Mouse (Mus musculus): ENCODE data around the gene Gm14085.
"Not testable (repeated sequence)": the region's sequence is repeated elsewhere in the genome, so short reads cannot be mapped to it uniquely, and the experiment has no call there.

The Gm14085 gene

DNA sequence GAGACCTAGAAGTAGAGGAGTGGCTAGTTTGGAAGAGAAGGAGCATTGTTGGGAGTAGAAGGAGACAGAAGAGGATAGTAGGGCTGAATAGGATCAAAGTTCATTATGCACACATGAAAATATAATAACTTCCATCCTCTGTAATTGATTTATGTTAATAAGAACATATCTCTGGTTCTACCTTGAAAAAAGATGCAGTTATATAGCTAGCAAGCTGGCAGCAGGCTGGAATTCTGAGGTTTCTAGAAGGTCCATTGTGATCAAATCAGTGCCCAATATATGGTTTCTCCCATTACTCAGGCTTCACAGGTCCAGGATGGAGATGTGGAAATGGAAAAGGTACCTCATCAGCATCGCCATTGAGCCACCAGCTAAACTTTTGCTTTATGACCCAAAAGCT is at the start of gene Gm14085:
TSS of gene Gm14085 (plus strand) at position 301 of the 400 bp plus-strand sequence.
- DNase-seq (ENCODE audit: inconsistent age in 2 of 2, low spot score in 1 of 2), result no peak

GRCm38 (mm10) chr2:122438706-122439482 is 45.8 kb upstream of the Gm14085 start:
- not testable (repeated sequence) for DNase-seq (ENCODE audit: inconsistent age in 2 of 2, low spot score in 1 of 2)

DNA sequence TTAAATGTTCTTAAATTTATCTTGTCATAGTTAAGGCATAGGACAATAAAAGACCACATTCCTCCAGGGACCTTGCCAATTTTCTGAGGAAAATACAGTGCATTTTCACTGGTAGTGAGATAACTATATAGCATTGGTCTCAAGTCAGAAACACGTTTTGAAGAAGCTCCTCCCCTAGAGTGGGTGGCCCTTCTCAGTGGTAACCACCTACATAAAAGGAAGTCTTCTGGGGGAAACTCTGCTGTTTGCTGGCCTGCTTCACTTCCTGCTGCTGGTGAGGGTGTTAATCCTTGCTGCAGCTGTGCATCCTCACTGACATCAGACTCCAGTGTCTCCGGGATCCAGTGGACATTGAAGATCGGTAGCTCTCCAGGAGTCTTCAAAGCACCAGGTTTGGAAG is 44.2 kb upstream of the Gm14085 start:
- not testable (repeated sequence) for DNase-seq (ENCODE audit: inconsistent age in 2 of 2, low spot score in 1 of 2)

- DNase-seq (ENCODE audit: inconsistent age in 2 of 2, low spot score in 1 of 2), result no peak
Observed at GRCm38 (mm10) chr2:122441000-122441933, 43.5 kb upstream of the Gm14085 start.

DNA sequence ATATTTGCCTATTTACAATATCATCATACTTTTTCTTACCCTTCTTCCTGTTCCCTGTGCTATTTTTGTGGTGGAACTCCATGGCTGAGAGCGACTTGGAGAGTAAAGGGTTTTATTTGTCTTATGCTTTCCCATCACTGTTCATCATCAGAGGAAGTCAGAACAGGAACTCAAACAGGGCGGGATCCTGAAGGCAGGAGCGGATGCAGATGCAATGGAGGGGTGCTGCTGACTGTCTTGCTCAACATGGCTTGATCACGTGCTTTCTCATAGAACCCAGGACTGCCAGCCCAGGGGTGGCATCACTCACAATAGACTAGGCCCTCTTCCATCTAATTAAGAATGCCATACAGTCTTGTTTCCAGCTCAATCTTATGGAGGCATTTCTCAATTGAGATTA is 34.4 kb upstream of the Gm14085 start:
- no peak for DNase-seq (ENCODE audit: inconsistent age in 2 of 2, low spot score in 1 of 2)

DNA sequence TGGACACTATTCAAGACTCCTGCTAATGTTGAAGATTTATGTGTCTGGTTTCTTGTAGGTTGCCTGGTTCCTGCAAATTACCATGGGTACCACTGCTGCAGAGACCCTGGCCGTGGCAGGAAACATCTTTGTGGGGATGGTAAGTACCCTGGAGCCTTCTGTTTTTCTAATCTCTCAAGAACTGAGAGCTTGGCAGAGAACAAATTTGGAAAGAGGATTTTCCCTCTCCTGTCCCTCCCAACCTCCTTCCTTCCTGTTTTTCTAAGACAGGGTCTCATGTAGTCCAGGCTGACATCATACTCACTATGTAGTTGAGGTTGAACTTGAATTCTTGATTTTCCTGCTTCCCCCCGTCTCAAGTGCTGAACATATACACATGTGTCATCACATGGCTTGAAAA is 32.3 kb upstream of the Gm14085 start:
- DNase-seq (ENCODE audit: inconsistent age in 2 of 2, low spot score in 1 of 2), result no peak

DNA sequence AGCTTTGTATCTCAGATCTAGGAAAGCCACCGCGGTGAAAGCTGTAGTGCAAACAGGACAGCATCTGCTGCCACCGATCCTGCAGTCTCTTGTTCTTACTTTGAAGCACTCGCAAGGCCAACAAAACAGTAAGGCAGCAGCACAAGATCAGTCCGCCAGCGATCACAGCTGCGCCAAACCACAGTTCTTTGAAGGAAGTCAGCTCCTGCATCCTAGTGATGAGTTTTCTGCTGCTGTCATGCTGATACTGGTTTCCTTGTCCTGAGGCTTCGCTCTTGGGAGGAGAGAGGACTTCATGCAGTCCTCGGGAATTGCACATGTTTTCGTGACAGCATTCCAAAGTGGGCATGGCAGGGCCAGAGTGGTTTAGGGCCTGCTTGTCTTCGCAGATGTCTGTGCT is 17.8 kb upstream of the Gm14085 start:
- peak in 1 of 2 experiments; percentile 3 for DNase-seq (ENCODE audit: inconsistent age in 2 of 2, low spot score in 1 of 2)

- DNase-seq (ENCODE audit: inconsistent age in 2 of 2, low spot score in 1 of 2), result peak; percentile 95 to 97
Observed at GRCm38 (mm10) chr2:122467351-122468013, 17.3 kb upstream of the Gm14085 start.

- no peak for DNase-seq (ENCODE audit: inconsistent age in 2 of 2, low spot score in 1 of 2)
Observed at GRCm38 (mm10) chr2:122469221-122469620, 15.5 kb upstream of the Gm14085 start.

DNA sequence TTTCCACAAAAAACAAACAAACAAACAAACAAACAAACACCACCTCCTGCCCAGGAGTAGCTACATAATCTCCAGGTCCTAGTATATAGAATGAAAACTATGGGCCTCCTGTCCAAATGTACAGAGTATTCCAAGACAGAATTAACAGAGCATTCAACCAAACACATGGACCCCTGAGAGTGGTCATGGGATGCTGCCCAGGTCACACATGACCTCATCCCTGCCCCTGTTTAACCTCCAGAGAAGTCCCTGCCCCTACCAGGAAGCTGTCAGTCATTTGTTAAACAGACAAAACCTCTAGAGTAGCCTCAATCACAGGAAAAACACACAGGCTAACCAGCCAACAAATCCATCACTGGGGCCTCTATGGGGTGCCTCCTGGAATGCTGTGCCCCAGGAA is 8.2 kb upstream of the Gm14085 start:
- no peak for DNase-seq (ENCODE audit: inconsistent age in 2 of 2, low spot score in 1 of 2)

DNA sequence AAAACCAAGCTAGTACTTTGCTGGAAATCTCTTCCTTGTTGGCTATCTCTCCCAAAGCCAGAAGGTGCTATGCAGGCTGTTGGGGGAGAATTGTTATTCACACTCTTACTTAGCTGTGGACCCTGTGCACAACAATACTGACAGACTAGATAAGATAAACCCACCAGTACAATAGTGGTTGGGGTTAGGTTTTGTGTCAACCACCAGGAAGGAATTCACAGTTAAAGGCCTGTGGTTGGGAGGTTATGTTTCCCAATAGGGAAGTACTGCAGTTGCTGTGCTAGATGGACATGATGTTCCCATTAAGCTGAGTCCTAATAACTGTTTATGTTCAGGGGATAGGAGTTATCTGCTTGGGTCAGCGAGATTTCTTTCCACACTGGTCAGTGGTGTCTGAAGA is 954 bp upstream of the Gm14085 start:
- not testable (repeated sequence) for DNase-seq (ENCODE audit: inconsistent age in 2 of 2, low spot score in 1 of 2)

DNA sequence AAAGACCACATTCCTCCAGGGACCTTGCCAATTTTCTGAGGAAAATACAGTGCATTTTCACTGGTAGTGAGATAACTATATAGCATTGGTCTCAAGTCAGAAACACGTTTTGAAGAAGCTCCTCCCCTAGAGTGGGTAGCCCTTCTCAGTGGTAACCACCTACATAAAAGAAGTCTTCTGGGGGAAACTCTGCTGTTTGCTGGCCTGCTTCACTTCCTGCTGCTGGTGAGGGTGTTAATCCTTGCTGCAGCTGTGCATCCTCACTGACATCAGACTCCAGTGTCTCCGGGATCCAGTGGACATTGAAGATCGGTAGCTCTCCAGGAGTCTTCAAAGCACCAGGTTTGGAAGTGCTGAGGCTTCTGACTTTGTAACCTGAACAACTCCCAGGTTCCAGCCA is 913 bp downstream of the Gm14085 start:
- not testable (repeated sequence) for DNase-seq (ENCODE audit: inconsistent age in 2 of 2, low spot score in 1 of 2)

GRCm38 (mm10) chr2:122486122-122486521 is 1.4 kb downstream of the Gm14085 start:
- not testable (repeated sequence) for DNase-seq (ENCODE audit: inconsistent age in 2 of 2, low spot score in 1 of 2)

DNA sequence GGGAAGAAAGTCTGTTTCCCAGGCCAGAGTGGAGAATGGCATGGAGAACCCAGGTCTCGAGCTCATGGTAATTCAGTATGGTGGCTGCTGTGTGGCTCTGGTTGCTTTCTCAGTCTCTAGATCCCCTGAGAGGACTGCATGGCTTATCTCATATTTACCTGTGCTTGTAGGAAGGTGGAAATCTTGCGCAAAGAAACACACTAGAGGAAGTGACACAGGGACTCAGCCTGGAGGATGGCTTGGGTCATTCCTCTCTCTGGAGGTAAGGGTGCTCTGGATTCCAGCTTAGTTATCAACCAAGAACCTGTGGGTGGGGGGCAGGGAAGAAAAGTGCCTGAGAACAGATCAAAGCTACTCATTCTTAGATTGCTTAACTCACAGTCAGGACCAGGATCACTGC is 1.9 kb downstream of the Gm14085 start:
- no peak for DNase-seq (ENCODE audit: inconsistent age in 2 of 2, low spot score in 1 of 2)

DNA sequence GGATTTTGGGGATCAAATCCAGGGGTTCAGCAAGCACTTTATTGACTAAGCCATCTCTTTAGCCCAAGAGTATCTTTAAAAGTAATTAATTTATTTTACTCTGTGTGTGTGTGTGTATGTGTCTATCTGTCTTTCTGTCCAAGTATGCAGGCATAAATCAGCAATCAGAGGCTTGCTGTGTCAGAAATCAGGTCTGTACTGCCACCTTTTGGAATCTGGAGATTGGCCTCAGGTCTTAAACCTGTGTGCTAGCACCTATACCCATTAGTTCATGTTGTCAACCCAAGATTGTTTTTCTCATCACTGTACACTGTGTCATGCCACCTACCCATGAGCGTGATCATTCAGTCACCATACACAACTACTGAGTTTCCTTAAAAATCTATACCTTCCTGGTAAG is 45.0 kb downstream of the Gm14085 start:
- DNase-seq (ENCODE audit: inconsistent age in 2 of 2, low spot score in 1 of 2), result not testable (repeated sequence)

DNA sequence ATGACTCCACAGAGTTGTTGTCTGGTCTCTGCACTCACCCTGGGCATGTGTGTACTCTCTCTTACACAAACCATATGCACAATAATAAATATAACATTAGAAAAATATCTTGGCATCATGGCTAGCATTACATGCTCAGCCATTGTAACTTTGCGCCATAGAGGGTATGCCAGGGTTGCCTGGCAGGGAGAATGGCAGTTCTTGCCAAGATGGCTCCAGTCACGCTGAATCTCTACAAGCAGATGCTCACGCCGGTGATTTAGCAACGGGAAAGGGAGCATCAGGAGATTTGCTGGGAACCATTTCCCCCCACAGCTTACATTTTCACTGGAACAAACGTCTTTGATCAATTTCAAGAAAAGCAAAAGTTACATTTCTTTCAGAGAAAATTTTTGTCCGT is 46.5 kb downstream of the Gm14085 start:
- DNase-seq (ENCODE audit: inconsistent age in 2 of 2, low spot score in 1 of 2), result no peak

- no peak for DNase-seq (ENCODE audit: inconsistent age in 2 of 2, low spot score in 1 of 2)
Observed at GRCm38 (mm10) chr2:122531726-122532125, 47.0 kb downstream of the Gm14085 start.

GRCm38 (mm10) chr2:122532136-122532801 is 47.5 kb downstream of the Gm14085 start:
- no peak for DNase-seq (ENCODE audit: inconsistent age in 2 of 2, low spot score in 1 of 2)

DNA sequence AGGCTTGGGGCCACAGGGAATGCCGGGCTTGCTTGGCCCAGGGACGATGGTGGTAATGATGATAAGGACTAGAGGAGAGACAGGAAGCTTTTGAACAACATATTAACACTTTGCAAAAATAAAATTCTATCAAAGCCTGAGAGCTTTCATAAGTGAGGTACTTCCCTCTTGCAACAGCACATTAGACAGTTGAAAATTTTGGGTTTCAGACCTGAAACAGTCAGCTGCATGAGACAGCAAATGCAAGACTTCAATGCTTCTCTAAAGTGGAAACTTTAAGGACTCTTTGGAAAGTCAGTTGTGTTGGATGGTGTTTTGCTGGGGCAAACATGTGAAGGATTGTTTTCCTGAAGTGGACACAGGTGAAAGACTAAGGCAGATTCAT is 48.1 kb downstream of the Gm14085 start:
- no peak for DNase-seq (ENCODE audit: inconsistent age in 2 of 2, low spot score in 1 of 2)

GRCm38 (mm10) chr2:122533378-122533777 is 48.6 kb downstream of the Gm14085 start:
- no peak for DNase-seq (ENCODE audit: inconsistent age in 2 of 2, low spot score in 1 of 2)

GRCm38 (mm10) chr2:122534671-122535070 is 49.9 kb downstream of the Gm14085 start:
- no peak for DNase-seq (ENCODE audit: inconsistent age in 2 of 2, low spot score in 1 of 2)

Data from adrenal gland, adult (tissue).